ENCODE assay signal across 22 mouse cellular contexts in the genomic region with DNA sequence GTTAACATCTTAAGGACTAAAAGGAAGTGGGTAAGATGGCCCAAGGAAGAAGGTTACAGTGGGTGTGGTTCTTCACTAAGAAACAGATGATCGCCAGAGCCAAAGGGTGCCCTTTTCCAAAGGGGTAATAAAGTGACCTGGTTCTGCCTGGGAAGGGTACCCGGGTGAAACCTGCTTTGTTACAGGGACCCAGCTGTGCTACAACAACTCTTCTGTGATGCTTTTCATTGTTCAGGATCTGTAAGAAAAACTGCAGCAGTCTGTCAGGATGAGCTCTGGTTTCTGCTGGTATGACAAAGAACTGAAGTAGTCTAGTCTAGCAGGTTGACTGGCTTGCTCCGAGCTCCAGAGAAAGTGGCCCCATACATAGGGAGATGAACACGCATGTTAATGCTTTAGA. TPM values are rescaled to one million over a fixed set of nuclear protein-coding genes. Genes with fewer than 3 reads are reported as not detected.
DNase-seq lines count a peak whose midpoint lies in the region; ATAC-seq and TF ChIP-seq lines count a peak whose summit lies in the region.
"Had no signal": no experiment of that assay in that cellular context is flagged by ENCODE, and none has a peak within 500 bp of the region (broad histone marks: within the 10 kb centered on the region; RNA-seq: fewer than 3 reads in every experiment).

No protein-coding gene starts in this region.

- no peaks in the 10 kb centered on the region for H3K27me3 ChIP-seq in midbrain, embryonic 10.5 days (ENCODE audit: low read depth, poor library complexity, severe bottlenecking)
- H3K27me3 ChIP-seq in midbrain, postnatal 0 days (ENCODE audit: insufficient read depth, low read length): no peaks in the 10 kb centered on the region
- H3K27me3 ChIP-seq in neural tube, embryonic 13.5 days: no peaks in the 10 kb centered on the region
- H3K27me3 ChIP-seq: embryonic facial prominence, embryonic 13.5 days had no signal

- 84% methylated on average over 4 of the region's 4 CpGs for WGBS in midbrain, embryonic 10.5 days
- 68% methylated on average over 4 of the region's 4 CpGs for WGBS in midbrain, postnatal 0 days
- WGBS in neural tube, embryonic 13.5 days: 54% methylated on average over 4 of the region's 4 CpGs

- TF ChIP-seq CTCF in midbrain, postnatal 0 days (IDR thresholded peaks at IDR 0.05): no peak

- no peak overlapping the region for H3K4me2 ChIP-seq in midbrain, postnatal 0 days (ENCODE audit: low read depth, low read length, poor library complexity, severe bottlenecking)
- H3K4me2 ChIP-seq in neural tube, embryonic 13.5 days: peak overlapping the region; percentile 100

- H3K27ac ChIP-seq in midbrain, embryonic 10.5 days (replicated peaks): no peak overlapping the region
- no peak overlapping the region for H3K27ac ChIP-seq in midbrain, postnatal 0 days (ENCODE audit: low read depth, low read length)
- no peak overlapping the region for H3K27ac ChIP-seq in neural tube, embryonic 13.5 days (replicated peaks)
- H3K27ac ChIP-seq: embryonic facial prominence, embryonic 13.5 days; hindbrain, postnatal 0 days had no signal

- peaks cover 57% of the 10 kb centered on the region for H3K4me1 ChIP-seq in midbrain, embryonic 10.5 days
- peaks cover 17% of the 10 kb centered on the region for H3K4me1 ChIP-seq in midbrain, postnatal 0 days (ENCODE audit: insufficient read depth, low read length)
- H3K4me1 ChIP-seq in neural tube, embryonic 13.5 days (replicated peaks): peaks cover 51% of the 10 kb centered on the region

- H3K36me3 ChIP-seq in midbrain, embryonic 10.5 days: peaks cover 86% of the 10 kb centered on the region
- H3K36me3 ChIP-seq in midbrain, postnatal 0 days (ENCODE audit: insufficient read depth, low read length): peaks cover 44% of the 10 kb centered on the region
- peaks cover 68% of the 10 kb centered on the region for H3K36me3 ChIP-seq in neural tube, embryonic 13.5 days

- H3K4me3 ChIP-seq in midbrain, embryonic 10.5 days: peak overlapping the region; percentile 96; the same call in 1 of the 2 replicates
- no peak overlapping the region for H3K4me3 ChIP-seq in midbrain, postnatal 0 days (ENCODE audit: low read depth, low read length)
- no peak overlapping the region for H3K4me3 ChIP-seq in neural tube, embryonic 13.5 days

- H3K9ac ChIP-seq in midbrain, postnatal 0 days (replicated peaks; ENCODE audit: low read length, poor library complexity, severe bottlenecking): no peak overlapping the region
- H3K9ac ChIP-seq in neural tube, embryonic 13.5 days: peak overlapping the region; percentile 50
- H3K9ac ChIP-seq: forebrain, postnatal 0 days had no signal

- ATAC-seq in midbrain, postnatal 0 days (ENCODE audit: low FRiP score): no peak
- peak; percentile 40 for ATAC-seq in granulocyte monocyte progenitor cell, adult 5-6 weeks (replicated peaks; ENCODE audit: poor library complexity, severe bottlenecking)
- ATAC-seq in neural tube, embryonic 13.5 days (ENCODE audit: low read depth): no peak
- ATAC-seq: activated CD4-positive, CD25-positive, alpha-beta regulatory T cell, adult 4 months; forebrain, postnatal 0 days; hindbrain, postnatal 0 days; intestine, embryonic 16.5 days had no signal

- no peaks in the 10 kb centered on the region for H3K9me3 ChIP-seq in midbrain, embryonic 10.5 days (replicated peaks)
- H3K9me3 ChIP-seq in midbrain, postnatal 0 days (ENCODE audit: low read length): no peaks in the 10 kb centered on the region
- no peaks in the 10 kb centered on the region for H3K9me3 ChIP-seq in neural tube, embryonic 13.5 days
- H3K9me3 ChIP-seq: embryonic facial prominence, embryonic 13.5 days; G1E had no signal

- peak; percentile 80 for DNase-seq in heart, adult 11 months
- no peak for DNase-seq in heart, postnatal 4 days
- no peak for DNase-seq in midbrain, embryonic 10.5 days (ENCODE audit: low spot score)
- no peak for DNase-seq in midbrain, postnatal 0 days (ENCODE audit: low spot score)
- no peak for DNase-seq in urinary bladder, adult 2 months (ENCODE audit: low spot score)
- DNase-seq in cerebellum, postnatal 14 days: no peak
- DNase-seq: adrenal gland, adult 8-10 months; cerebellum, adult 11-12 months; cerebellum, postnatal 10 days; forebrain, postnatal 0 days; gastrocnemius, postnatal 14 days; kidney, postnatal 25 days; lung, postnatal 10 days; right cerebral cortex, postnatal 4 days; thymus, postnatal 14 days had no signal

RNA-seq across cellular contexts. Expression of a gene that starts 5.1 kb away (rescaled TPM):
- 10 to 100 TPM; 21.6 to 26.1 TPM for total RNA-seq in heart, postnatal 4 days (2021)
- 15.0 and 15.5 TPM in 2 replicates for polyA plus RNA-seq in midbrain, embryonic 10.5 days (2016; fragmentation: Nextera tagmentation; extraction: Ambion mirVana)
- total RNA-seq in midbrain, postnatal 0 days (2014; rRNA removed): 81.6 and 82.7 TPM in 2 replicates
- polyA plus RNA-seq in midbrain, postnatal 0 days (2015; fragmentation: Nextera tagmentation; extraction: Ambion mirVana): 10.6 and 12.6 TPM in 2 replicates
- 19.3 and 30.3 TPM in 2 replicates for total RNA-seq in granulocyte monocyte progenitor cell, adult 5-6 weeks (2014; fragmentation: Nextera tagmentation)
- 23.2 and 48.3 TPM in 2 replicates for total RNA-seq in granulocyte monocyte progenitor cell, adult 5-6 weeks (2017)
- polyA plus RNA-seq in neural tube, embryonic 13.5 days (2015; fragmentation: Nextera tagmentation; extraction: Ambion mirVana): 17.8 and 19.6 TPM in 2 replicates
- polyA plus RNA-seq in urinary bladder, adult 2 months (2012; rRNA removed): 8.9 and 11.6 TPM in 2 replicates

RNA-seq across cellular contexts. Expression of a gene that starts 9.6 kb away (rescaled TPM):
- total RNA-seq in heart, postnatal 4 days (2021): 100 to 1,000 TPM; 137 to 160 TPM
- 231 and 297 TPM in 2 replicates for polyA plus RNA-seq in midbrain, embryonic 10.5 days (2016; fragmentation: Nextera tagmentation; extraction: Ambion mirVana)
- 46.3 and 54.6 TPM in 2 replicates for total RNA-seq in midbrain, postnatal 0 days (2014; rRNA removed)
- polyA plus RNA-seq in midbrain, postnatal 0 days (2015; fragmentation: Nextera tagmentation; extraction: Ambion mirVana): 112 and 115 TPM in 2 replicates
- 393 and 480 TPM in 2 replicates for total RNA-seq in granulocyte monocyte progenitor cell, adult 5-6 weeks (2014; fragmentation: Nextera tagmentation)
- total RNA-seq in granulocyte monocyte progenitor cell, adult 5-6 weeks (2017): 457 and 526 TPM in 2 replicates
- 231 and 303 TPM in 2 replicates for polyA plus RNA-seq in neural tube, embryonic 13.5 days (2015; fragmentation: Nextera tagmentation; extraction: Ambion mirVana)
- 80.0 and 94.3 TPM in 2 replicates for polyA plus RNA-seq in urinary bladder, adult 2 months (2012; rRNA removed)
